Mouse (Mus musculus) bone marrow macrophage, adult 2 months (primary cell): Measurements from ENCODE around the gene Klhl33.

Source experiments
- CTCF ChIP-seq: IDR thresholded peaks from 2 replicates; pipeline ENCODE4 v1.5.1; 2012; ENCODE audit warnings: low read depth, mild to moderate bottlenecking, low read length, moderate library complexity
- POLR2A ChIP-seq: IDR thresholded peaks from 2 replicates; pipeline ENCODE4 v1.6.1; 2012; ENCODE audit warnings: mild to moderate bottlenecking, low read depth, low read length, borderline replicate concordance

DNA sequence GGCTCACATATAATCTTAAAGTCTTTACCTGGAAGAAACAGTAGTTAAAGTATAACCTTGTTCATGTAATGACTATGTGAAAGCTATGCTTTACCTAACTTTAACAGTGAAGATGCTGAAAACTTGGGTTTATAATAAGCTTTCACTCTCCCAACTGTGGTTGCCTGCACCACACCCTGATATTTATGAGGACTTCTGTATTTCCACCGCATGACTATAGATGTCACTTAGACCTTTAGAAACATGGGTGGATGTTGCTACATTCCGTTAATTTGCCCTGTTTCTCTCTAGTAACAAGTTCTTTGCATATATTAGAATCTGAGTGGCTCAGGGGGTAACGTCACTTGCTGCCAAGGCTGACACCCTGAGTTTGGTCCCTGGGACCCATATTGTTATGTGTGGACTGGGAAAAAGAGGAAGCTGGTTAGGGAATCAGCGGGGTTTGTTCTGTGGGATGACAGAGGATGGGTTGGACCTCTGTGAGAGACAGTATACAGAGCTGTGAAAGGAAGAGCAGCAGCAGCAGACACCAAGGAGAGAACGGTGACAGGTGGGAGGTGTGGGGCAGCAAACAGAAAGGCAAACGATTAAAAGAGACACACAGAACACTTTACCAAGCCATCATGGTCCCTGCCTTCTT is 21.6 kb downstream of the Klhl33 start:
- TF ChIP-seq CTCF = no peak
- no peak for TF ChIP-seq POLR2A
